Mouse (Mus musculus) layer of hippocampus, adult 11-12 months (tissue): Measurements from ENCODE around the gene Mbtps1.
A peak's percentile ranks its signal among the peaks of the same experiment; 100 is the strongest.

Experiments used
- DNase-seq: peaks from one replicate; pipeline ENCODE4 v3.0.0; 2022; ENCODE audit warnings: low spot score

The Mbtps1 gene

GRCm38 (mm10) chr8:119502111-119502510, 56.4 kb downstream of the Mbtps1 start:
- no peak for DNase-seq

DNA sequence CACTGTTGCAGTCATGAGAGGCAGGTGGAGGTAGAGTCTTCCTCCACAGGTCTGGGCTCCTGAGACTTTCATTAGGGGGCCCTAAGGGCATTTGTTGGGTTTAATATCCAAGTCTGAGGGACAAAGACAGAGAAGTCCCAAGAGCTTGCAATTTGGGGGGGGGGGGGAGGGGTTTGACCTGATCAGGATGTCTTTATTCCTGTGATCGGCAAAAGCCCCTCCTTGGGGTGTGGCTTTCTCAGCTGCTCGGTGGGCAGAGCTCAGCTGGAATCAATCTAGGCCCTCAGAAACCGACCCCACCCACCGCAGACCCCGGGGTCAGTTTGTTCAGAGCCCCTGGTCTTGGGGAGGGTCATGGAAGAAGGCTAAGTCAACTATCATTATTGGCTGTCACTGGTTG, 56.9 kb downstream of the Mbtps1 start, which contains the start of gene Slc38a8:
TSS of gene Slc38a8 (minus strand) at position 101 of the 400 bp plus-strand sequence.
- DNase-seq: no peak

GRCm38 (mm10) chr8:119499836-119500235, 58.7 kb downstream of the Mbtps1 start:
- no peak for DNase-seq

DNA sequence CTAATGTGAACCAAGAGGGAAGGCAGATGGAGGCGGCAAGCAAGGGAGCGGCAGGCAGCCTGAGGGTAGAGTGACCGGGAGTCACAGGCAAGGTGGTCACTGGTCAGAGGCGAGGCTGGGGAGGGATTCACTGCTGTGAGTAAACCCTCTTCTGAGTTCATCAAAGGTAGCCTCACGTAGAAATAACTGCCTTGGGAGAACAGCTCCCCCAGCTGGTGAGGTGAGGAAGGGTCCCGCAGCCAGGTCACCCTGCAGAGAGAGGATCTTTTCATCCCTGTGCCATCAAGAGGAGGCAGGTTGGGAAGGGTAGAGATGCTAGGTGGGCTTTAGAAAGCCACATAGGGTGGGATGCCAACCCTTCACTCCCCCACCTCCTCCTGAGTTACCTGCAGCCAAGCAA, 61.7 kb downstream of the Mbtps1 start:
- DNase-seq: peak; percentile 64

- no peak for DNase-seq
These were observed 71.4 kb downstream of the Mbtps1 start for GRCm38 (mm10) chr8:119487093-119487492.

DNA sequence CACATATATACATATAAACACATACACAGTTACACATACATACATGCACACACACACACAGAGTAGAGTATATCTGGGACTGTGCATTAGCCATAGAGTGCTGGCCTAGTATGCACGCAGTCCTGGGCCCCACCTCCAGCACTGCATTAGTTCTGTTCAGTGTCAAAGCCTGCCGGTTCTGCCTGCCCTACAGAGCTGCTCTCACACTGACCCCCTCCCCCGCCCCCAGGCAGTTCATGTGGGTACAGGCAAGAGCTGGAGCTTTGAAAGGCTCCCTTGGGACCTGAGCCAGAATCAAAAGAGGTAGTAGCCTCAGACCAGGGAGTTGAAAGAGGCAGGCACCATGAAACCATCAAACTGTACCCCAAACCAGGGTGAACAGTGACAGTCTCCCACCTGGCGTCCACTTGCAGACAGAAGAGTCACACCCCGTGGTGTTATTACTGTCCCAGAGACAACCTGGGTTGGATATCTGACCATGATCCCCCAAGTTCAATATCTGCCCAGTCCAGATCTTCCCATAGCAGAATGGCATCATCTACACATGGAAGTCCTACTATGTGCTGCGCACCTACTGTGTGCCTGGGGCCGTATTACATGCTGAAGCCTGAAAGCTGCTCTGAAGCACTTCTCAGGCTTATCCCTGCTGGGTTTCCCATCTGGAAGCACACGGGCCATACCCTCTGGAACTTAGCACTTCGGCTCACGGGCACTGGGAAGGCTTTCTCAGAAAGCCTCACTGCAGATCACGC, 74.2 kb downstream of the Mbtps1 start:
- DNase-seq: no peak

DNA sequence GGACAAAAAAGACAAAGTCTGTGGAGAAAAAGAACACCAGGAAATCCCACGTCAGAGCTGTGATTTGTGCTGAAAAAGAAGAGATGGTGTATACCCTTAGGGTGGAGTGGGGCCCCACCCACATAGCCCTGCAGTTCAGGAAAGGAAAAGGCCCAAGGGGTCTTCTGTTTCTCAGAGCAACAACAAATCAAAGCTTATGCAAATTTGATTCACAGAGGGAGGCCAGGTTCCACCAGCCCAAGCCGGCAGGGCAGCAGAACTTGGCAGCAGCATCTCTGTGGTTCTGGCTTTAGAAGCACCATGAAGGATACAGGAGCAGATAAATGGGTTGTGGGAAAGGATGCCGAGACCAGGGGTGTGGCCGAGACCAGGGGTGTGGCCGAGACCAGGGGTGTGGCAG, 79.9 kb downstream of the Mbtps1 start:
- DNase-seq: no peak

DNA sequence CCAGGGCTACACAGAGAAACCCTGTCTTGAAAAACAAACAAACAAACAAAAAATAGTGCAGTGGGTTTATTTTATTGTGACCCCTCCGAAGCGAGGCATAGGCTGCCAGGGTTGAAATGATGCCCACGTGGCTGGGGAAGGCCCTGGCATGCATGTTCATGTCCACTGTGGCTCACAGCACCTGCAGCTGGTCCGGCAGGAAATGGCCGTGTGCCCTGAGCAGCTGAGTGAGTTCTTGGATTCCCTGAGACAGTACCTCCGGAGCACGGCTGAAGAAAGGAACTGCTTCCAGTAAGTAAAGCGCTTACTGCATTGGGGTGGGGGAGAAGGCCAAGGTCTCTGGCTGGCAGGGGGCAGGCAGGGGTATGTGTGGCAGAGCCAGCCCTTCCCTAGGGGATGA, 90.4 kb downstream of the Mbtps1 start:
- DNase-seq: no peak

- DNase-seq: no peak
These were observed 91.7 kb downstream of the Mbtps1 start for GRCm38 (mm10) chr8:119466794-119467193.

GRCm38 (mm10) chr8:119466105-119466504, 92.4 kb downstream of the Mbtps1 start:
- peak; percentile 70 for DNase-seq

GRCm38 (mm10) chr8:119463709-119464108, 94.8 kb downstream of the Mbtps1 start:
- peak; percentile 49 for DNase-seq

DNA sequence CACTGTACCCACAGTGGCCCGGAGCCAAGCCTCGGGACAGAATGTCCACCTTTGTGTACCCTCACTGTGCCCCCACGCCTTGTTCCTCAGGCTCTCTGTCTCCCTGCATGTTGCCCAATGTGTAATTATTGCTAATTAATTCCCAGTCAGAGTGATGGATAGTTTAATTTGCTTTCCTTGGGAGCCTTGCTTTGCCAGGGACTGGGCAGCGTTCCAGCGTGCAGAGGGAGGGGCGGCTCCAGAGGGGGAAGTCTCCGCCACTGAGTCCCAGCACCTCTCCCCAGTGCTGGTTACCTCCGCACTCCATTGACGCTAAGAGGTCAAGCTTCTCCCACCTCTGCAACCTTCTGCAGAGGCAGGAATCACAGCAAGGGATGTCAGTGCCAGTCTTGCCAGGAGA, 97.2 kb downstream of the Mbtps1 start:
- no peak for DNase-seq

- DNase-seq: no peak
These were observed 98.8 kb downstream of the Mbtps1 start for GRCm38 (mm10) chr8:119459724-119460123.
